Comparison of ENCODE assay signal across 9 mouse cellular contexts in the genomic region with DNA sequence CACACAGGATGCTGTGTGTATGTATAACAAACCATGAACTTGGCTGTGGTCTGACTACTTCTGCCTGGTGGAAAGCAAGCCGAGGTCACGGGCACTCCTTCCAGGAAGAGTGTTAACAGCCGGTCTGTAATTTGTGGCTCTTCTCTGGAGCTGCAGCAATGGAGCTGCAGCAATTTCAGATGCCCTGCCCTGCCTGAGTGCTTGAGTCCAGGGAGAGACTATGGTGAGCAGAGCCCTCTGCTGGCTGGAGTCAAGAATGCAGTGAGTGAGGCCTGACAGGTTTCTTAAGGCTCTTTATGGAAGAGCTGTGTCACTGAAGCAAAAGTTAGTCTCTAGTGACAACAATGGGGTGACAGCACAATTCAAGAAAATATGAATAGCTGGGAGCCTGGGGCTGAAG.
DNase-seq lines count a peak whose midpoint lies in the region; ATAC-seq and TF ChIP-seq lines count a peak whose summit lies in the region.
"Had no signal": no experiment of that assay in that cellular context is flagged by ENCODE, and none has a peak within 500 bp of the region (broad histone marks: within the 10 kb centered on the region; RNA-seq: fewer than 3 reads in every experiment).

No protein-coding gene starts in this region.

- TF ChIP-seq CTCF in E14TG2a.4 (conservative IDR thresholded peaks at IDR 0.05; ENCODE audit: low read length), result peak; percentile 74
- TF ChIP-seq CTCF in thymus, adult 2 months (IDR thresholded peaks at IDR 0.05; ENCODE audit: borderline replicate concordance, control insufficient read depth, extremely low read depth, insufficient read depth, low read length, poor library complexity), result peak; percentile 90; the same call in 1 of the 2 replicates

- WGBS in forebrain, embryonic 14.5 days, result 16% methylated on average over 3 of the region's 3 CpGs
- 7% methylated on average over 3 of the region's 3 CpGs for WGBS in thymus, adult 2 months

- intact Hi-C loops in heart, postnatal 10 days (cut with DNase I), result loop anchor here (1.0 to 5.0 kb wide), 5 partner anchors 79 to 515 kb away; no protein-coding TSS in a partner anchor

- H3K9ac ChIP-seq in forebrain, embryonic 14.5 days (ENCODE audit: low read length), result no peak overlapping the region

- H3K4me3 ChIP-seq in E14TG2a.4 (replicated peaks; ENCODE audit: low read length), result no peak overlapping the region
- H3K4me3 ChIP-seq in forebrain, embryonic 14.5 days (ENCODE audit: low read depth, low read length), result no peak overlapping the region
- no peak overlapping the region for H3K4me3 ChIP-seq in thymus, adult 2 months (ENCODE audit: control insufficient read depth, insufficient read depth, low read length)
- H3K4me3 ChIP-seq: megakaryocyte, embryonic 14.5 days had no signal

- H3K27me3 ChIP-seq in E14TG2a.4 (ENCODE audit: insufficient read depth, low read length), result no peaks in the 10 kb centered on the region
- no peaks in the 10 kb centered on the region for H3K27me3 ChIP-seq in forebrain, embryonic 14.5 days (replicated peaks; ENCODE audit: control insufficient read depth, insufficient read depth, low read length)
- no peaks in the 10 kb centered on the region for H3K27me3 ChIP-seq in thymus, adult 2 months (ENCODE audit: control insufficient read depth, insufficient read depth, low read length)

- peaks cover 7% of the 10 kb centered on the region for H3K4me1 ChIP-seq in E14TG2a.4 (replicated peaks; ENCODE audit: low read depth, low read length)
- peaks cover 2% of the 10 kb centered on the region; the same call in 1 of the 2 replicates for H3K4me1 ChIP-seq in forebrain, embryonic 14.5 days (ENCODE audit: control insufficient read depth, insufficient read depth, low read length)
- H3K4me1 ChIP-seq in thymus, adult 2 months (replicated peaks; ENCODE audit: control insufficient read depth, insufficient read depth, low read length), result peaks cover 12% of the 10 kb centered on the region

- no peak overlapping the region for H3K27ac ChIP-seq in forebrain, embryonic 14.5 days (ENCODE audit: low read depth, low read length)
- H3K27ac ChIP-seq in thymus, adult 2 months (ENCODE audit: control insufficient read depth, insufficient read depth, low read length), result no peak overlapping the region

- DNase-seq in c-Kit-positive CD71-positive TER-119-negative erythroid progenitor cells, embryonic 14.5 days (ENCODE audit: low read depth), result peak; percentile 68
- peak; percentile 95 for DNase-seq in forebrain, embryonic 14.5 days (ENCODE audit: low spot score)
- DNase-seq in heart, postnatal 10 days, result peak; percentile 93 to 95
- peak; percentile 94 to 95 for DNase-seq in kidney, postnatal 4 days
- DNase-seq in lung, adult 18-20 months, result peak; percentile 83 to 86
- DNase-seq in ovary, adult 18-20 months (ENCODE audit: low spot score), result peak; percentile 71
- DNase-seq in thymus, adult 2 months, result peak; percentile 87

- H3K36me3 ChIP-seq in E14TG2a.4 (ENCODE audit: insufficient read depth, low read length), result no peaks in the 10 kb centered on the region
- no peaks in the 10 kb centered on the region for H3K36me3 ChIP-seq in forebrain, embryonic 14.5 days (ENCODE audit: control insufficient read depth, insufficient read depth, low read length)
- no peaks in the 10 kb centered on the region for H3K36me3 ChIP-seq in thymus, adult 2 months (ENCODE audit: control insufficient read depth, insufficient read depth, low read length)

- H3K9me3 ChIP-seq in E14TG2a.4 (ENCODE audit: low read length), result peaks cover 18% of the 10 kb centered on the region
- no peaks in the 10 kb centered on the region for H3K9me3 ChIP-seq in forebrain, embryonic 14.5 days (replicated peaks; ENCODE audit: control insufficient read depth, low read length)
- H3K9me3 ChIP-seq: megakaryocyte, embryonic 14.5 days had no signal

- H3K4me2 ChIP-seq in forebrain, embryonic 14.5 days (ENCODE audit: low read length), result no peak overlapping the region

- peak; percentile 88 for ATAC-seq in forebrain, embryonic 14.5 days

- TF ChIP-seq POLR2A in thymus, adult 2 months (IDR thresholded peaks at IDR 0.05; ENCODE audit: control insufficient read depth, extremely low read depth, insufficient read depth, low read length, poor library complexity), result no peak
